Mouse (Mus musculus) intestine, embryonic 15.5 days (tissue): ENCODE results near the gene Srrm2. TPM values are rescaled to one million over a fixed set of nuclear protein-coding genes. Genes with fewer than 3 reads are reported as not detected.

Source experiments
- ATAC-seq: fragments of 200-750 bp; cut with Nextera tagmentation; 2 replicates; pipeline ENCODE4 v1.8.0; 2017; ENCODE audit warnings: moderate TSS enrichment, moderate library complexity
- H3K27ac ChIP-seq: fragments of 300-500 bp; sonication (generic); 2 replicates; pipeline ENCODE4 v1.5.1; 2015; ENCODE audit warnings: mild to moderate bottlenecking, inconsistent platforms
- H3K27me3 ChIP-seq: fragments of 300-500 bp; sonication (generic); replicated peaks from 2 replicates; pipeline ENCODE4 v1.6.1; 2015; ENCODE audit warnings: inconsistent platforms
- H3K36me3 ChIP-seq: fragments of 300-500 bp; sonication (generic); 2 replicates; pipeline ENCODE4 v1.6.1; 2015; ENCODE audit warnings: inconsistent platforms
- H3K4me1 ChIP-seq: fragments of 300-500 bp; sonication (generic); replicated peaks from 2 replicates; pipeline ENCODE4 v1.6.1; 2015; ENCODE audit warnings: inconsistent platforms
- H3K4me2 ChIP-seq: fragments of 300-500 bp; sonication (generic); replicated peaks from 2 replicates; pipeline ENCODE4 v1.6.1; 2015; ENCODE audit warnings: mild to moderate bottlenecking, inconsistent platforms
- H3K4me3 ChIP-seq: fragments of 300-500 bp; sonication (generic); replicated peaks from 2 replicates; pipeline ENCODE4 v1.5.1; 2015; ENCODE audit warnings: inconsistent platforms
- H3K9ac ChIP-seq: fragments of 300-500 bp; sonication (generic); 2 replicates; pipeline ENCODE4 v1.6.1; 2015; ENCODE audit warnings: inconsistent platforms
- H3K9me3 ChIP-seq: fragments of 300-500 bp; sonication (generic); 2 replicates; pipeline ENCODE4 v1.6.1; 2016; ENCODE audit warnings: inconsistent platforms
- WGBS: fragments of 180-500 bp; shearing (Covaris S2); methylation state at CpG from one replicate; pipeline ENCODE4 v1.1.7; 2015; 5-methylcytosine and 5-hydroxymethylcytosine counted together
- polyA plus RNA-seq: library from polyadenylated mRNA; unstranded; fragments of >200 nt; fragmentation: Nextera tagmentation; extraction: Ambion mirVana; gene quantifications from 2 replicates; pipeline ENCODE4 v1.2.1, GENCODE M21; 2015

Gene Srrm2
- polyA plus RNA-seq, 1 experiment from 2014 or later, result 435 TPM

DNA sequence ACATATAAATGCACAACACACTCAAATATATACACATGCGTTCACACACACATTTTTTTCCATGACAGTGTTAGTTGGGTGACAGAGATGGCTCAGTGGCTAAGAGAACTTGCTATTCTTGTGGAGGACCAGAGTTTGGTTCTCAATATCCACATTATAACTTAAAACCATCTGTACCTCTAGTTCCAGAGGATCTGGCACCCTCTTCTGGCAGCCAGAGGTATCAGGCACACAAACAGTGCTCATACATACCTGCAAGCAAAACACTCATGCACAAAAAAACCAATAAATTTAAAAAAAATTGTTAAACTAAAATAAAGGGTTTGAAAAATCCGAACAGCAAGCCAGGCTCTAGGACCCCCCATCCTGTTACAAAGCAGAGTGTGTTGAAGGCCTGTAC lies 59.7 kb downstream of the Srrm2 start:
- no peaks in the 10 kb centered on the region for H3K9me3 ChIP-seq
- no peak overlapping the region for H3K4me2 ChIP-seq
- no peaks in the 10 kb centered on the region for H3K4me1 ChIP-seq
- no peak overlapping the region for H3K27ac ChIP-seq
- no peak overlapping the region for H3K4me3 ChIP-seq
- H3K9ac ChIP-seq, result no peak overlapping the region
- 69% methylated on average over 2 of the region's 2 CpGs for WGBS
- H3K36me3 ChIP-seq, result no peaks in the 10 kb centered on the region
- ATAC-seq, result no peak
- no peaks in the 10 kb centered on the region for H3K27me3 ChIP-seq

DNA sequence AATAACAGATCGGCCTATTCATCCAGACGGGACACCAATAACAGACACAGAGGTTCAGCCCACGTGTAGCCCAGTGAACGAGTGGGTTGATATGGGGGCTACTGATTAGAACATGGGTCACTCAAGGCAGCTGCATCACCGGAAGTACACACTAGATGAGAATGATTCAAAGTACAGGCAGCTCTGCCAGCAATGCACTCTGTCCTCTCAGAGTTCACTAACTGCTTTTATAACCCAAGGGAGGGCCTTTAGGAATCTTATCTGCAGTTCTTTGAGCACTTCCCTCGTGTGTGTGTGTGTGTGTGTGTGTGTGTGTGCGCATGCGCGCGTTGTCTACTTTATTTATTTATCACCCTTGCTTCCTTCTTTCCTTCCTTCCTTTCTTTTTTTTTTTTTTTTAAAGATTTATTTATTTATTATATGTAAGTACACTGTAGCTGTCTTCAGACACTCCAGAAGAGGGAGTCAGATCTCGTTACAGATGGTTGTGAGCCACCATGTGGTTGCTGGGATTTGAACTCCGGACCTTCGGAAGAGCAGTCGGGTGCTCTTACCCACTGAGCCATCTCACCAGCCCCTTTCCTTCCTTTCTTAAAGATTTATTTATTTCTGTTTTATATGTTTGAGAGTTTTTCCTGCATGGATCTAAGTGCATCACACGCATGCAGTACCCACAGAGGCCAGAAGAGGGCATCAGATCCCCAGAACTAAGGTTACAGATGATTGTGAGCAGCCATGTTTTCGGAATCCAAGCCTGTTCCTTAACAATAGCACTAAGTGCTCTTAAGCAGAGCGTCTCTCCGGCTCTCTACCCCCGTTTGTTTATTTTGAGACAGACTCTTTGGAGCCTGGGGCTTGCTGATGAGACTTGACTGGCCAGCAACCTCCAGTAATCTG lies 60.8 kb downstream of the Srrm2 start:
- H3K27ac ChIP-seq, result peak overlapping the region; percentile 52; the same call in 1 of the 2 replicates

GRCm38 (mm10) chr17:23853292-23853691 lies 63.0 kb downstream of the Srrm2 start:
- Histone ChIP-seq H3K27me3 (no peaks in the 10 kb centered on the region), H3K27ac (no peak overlapping the region; the same call in 1 of the 2 replicates), H3K4me1 (no peaks in the 10 kb centered on the region), H3K36me3 (no peaks in the 10 kb centered on the region), H3K9me3 (no peaks in the 10 kb centered on the region), H3K4me3 (no peak overlapping the region), H3K4me2 (no peak overlapping the region), H3K9ac (no peak overlapping the region)
- 33% methylated on average over 5 of the region's 5 CpGs for WGBS
- ATAC-seq, result peak; percentile 30; the same call in 1 of the 2 replicates

More for the DNA sequence above, 60.8 kb downstream of the Srrm2 start:
- Histone ChIP-seq H3K9me3 (no peaks in the 10 kb centered on the region), H3K27me3 (no peaks in the 10 kb centered on the region), H3K9ac (no peak overlapping the region), H3K4me3 (no peak overlapping the region), H3K4me2 (0 out of 2 replicates have a peak overlapping the region, but pooled peaks have one; percentile 19), H3K4me1 (no peaks in the 10 kb centered on the region), H3K36me3 (no peaks in the 10 kb centered on the region)
- ATAC-seq, result peak; percentile 88
- WGBS, result 52% methylated on average over 19 of the region's 19 CpGs

DNA sequence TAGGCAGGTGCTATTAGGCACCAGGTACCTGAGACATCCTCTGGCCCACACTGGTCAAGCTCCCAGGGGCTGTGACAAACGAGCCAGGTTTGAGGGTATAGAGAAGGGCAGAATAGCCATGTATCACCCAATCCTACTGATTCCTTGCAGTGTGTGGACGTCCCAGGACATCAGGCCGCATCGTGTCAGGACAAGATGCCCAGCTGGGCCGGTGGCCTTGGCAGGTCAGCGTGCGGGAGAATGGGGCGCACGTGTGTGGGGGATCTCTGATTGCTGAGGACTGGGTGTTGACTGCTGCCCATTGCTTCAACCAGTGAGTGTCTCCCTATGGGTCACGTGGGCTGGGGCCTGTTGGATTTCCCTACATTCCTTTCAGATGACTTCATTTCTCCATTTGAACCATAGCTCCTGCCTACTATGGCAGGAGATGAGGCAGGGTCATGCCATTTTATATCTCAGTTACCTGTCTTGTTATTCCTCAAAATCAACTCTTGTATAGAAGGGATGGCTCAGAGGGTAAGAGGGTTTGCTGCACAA lies 64.0 kb downstream of the Srrm2 start:
- Histone ChIP-seq H3K36me3 (no peaks in the 10 kb centered on the region), H3K4me2 (0 out of 2 replicates have a peak overlapping the region, but pooled peaks have one; percentile 5), H3K4me1 (no peaks in the 10 kb centered on the region), H3K4me3 (no peak overlapping the region), H3K27me3 (no peaks in the 10 kb centered on the region), H3K9ac (no peak overlapping the region), H3K9me3 (no peaks in the 10 kb centered on the region), H3K27ac (no peak overlapping the region)
- no peak for ATAC-seq
- 83% methylated on average over 10 of the region's 10 CpGs for WGBS

GRCm38 (mm10) chr17:23857193-23857592 lies 66.9 kb downstream of the Srrm2 start:
- H3K4me2 ChIP-seq, result no peak overlapping the region
- no peak overlapping the region for H3K4me3 ChIP-seq
- ATAC-seq, result no peak
- H3K27me3 ChIP-seq, result no peaks in the 10 kb centered on the region
- no peak overlapping the region for H3K27ac ChIP-seq
- H3K9me3 ChIP-seq, result no peaks in the 10 kb centered on the region
- WGBS, result 87% methylated on average over 6 of the region's 6 CpGs
- no peak overlapping the region for H3K9ac ChIP-seq
- H3K4me1 ChIP-seq, result no peaks in the 10 kb centered on the region
- no peaks in the 10 kb centered on the region for H3K36me3 ChIP-seq

DNA sequence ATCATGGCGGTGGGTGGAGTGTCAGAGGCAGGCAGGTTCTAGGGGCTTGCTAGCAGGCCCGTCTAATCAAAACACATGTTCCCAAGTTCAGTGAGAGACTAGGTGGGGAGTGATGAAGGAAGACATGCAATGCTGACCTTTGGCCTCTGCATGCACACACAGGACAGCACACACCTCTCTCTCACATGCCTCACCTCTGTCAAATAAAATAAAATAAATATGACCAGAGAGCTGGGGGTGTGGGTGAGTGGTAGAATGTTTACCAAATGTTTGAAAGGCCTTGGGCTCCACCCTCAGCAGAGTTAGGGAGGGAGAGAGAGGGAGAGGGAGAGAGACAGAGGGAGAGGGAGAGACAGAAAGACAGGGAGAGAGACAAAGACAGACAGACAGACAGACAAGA lies 67.6 kb downstream of the Srrm2 start:
- Histone ChIP-seq H3K27me3 (no peaks in the 10 kb centered on the region), H3K4me2 (no peak overlapping the region), H3K4me1 (no peaks in the 10 kb centered on the region), H3K36me3 (no peaks in the 10 kb centered on the region), H3K9me3 (no peaks in the 10 kb centered on the region), H3K27ac (no peak overlapping the region), H3K9ac (no peak overlapping the region), H3K4me3 (no peak overlapping the region)
- WGBS, result 53% methylated on average over 2 of the region's 2 CpGs
- peak; percentile 55 for ATAC-seq

DNA sequence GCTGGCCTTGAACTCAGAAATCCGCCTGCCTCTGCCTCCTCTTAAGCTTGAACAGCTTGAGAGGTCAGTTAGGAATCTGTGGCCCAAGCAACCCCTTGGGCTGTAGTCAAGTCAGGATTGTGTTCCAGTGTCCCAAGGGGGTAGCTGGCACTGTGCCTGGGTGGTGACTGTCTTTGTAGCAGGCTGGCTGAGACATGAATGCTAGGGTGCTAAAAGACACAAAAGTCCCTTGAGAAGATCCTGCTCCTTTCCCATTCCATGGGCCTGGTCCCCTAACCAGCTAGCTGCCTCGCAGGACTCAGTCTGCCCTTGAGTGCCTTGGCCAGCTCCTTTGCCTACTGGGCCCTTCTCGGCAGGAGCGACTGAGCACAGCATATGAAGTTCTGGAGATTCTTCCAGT lies 72.6 kb downstream of the Srrm2 start:
- Histone ChIP-seq H3K4me2 (no peak overlapping the region), H3K4me1 (no peaks in the 10 kb centered on the region), H3K27me3 (no peaks in the 10 kb centered on the region), H3K9me3 (no peaks in the 10 kb centered on the region), H3K9ac (no peak overlapping the region), H3K4me3 (no peak overlapping the region), H3K27ac (no peak overlapping the region), H3K36me3 (no peaks in the 10 kb centered on the region)
- 84% methylated on average over 4 of the region's 4 CpGs for WGBS
- no peak for ATAC-seq

DNA sequence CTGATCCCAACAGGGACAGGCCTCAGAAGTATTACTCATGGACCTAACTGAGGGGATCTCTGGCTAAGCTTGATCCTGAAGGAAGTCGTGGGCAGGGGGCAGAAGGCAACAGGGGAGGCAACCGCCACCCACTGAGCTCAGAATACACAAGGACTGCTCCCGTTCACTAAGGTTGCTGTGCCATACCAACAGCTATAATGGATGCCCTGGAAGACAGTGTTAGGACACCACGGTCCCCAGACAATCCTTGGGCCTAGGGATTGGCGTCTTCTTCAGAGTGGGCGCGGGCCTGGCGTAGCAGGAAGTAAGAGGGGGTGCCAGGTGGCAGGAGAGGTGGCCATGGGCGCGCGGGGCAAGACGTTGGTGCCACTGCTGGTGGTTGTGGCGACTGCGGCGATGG lies 77.4 kb downstream of the Srrm2 start, which contains the start of gene Prss21:
TSS of gene Prss21 (plus strand) at position 301 of the 400 bp plus-strand sequence.
- Histone ChIP-seq H3K9me3 (no peaks in the 10 kb centered on the region), H3K36me3 (no peaks in the 10 kb centered on the region), H3K4me3 (no peak within 1 kb of the TSS), H3K4me1 (no peaks in the 10 kb centered on the region), H3K9ac (no peak within 1 kb of the TSS), H3K27ac (no peak within 1 kb of the TSS), H3K27me3 (no peaks in the 10 kb centered on the region), H3K4me2 (no peak within 1 kb of the TSS)
- no peak for ATAC-seq
- 86% methylated on average over 15 of the region's 15 CpGs for WGBS

DNA sequence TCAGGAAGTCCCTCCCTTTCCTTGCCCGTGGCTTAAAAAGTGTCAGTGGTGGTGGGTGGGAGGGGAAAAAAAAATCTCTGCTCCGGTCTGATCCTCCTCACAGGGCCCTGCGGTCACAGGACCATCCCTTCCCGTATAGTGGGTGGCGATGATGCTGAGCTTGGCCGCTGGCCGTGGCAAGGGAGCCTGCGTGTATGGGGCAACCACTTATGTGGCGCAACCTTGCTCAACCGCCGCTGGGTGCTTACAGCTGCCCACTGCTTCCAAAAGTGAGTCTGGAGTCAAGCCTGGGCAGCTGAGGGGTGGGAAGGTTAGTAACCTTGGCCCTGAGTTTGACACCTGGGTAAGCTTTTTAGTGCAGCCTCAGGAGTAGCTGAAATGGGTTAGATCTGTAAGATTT lies 78.2 kb downstream of the Srrm2 start:
- Histone ChIP-seq H3K4me2 (no peak overlapping the region), H3K27me3 (no peaks in the 10 kb centered on the region), H3K4me3 (no peak overlapping the region), H3K9ac (no peak overlapping the region), H3K4me1 (no peaks in the 10 kb centered on the region), H3K27ac (no peak overlapping the region), H3K9me3 (no peaks in the 10 kb centered on the region), H3K36me3 (no peaks in the 10 kb centered on the region)
- ATAC-seq, result no peak
- 95% methylated on average over 11 of the region's 11 CpGs for WGBS

Other genes with a start within 250 kb of the Srrm2 start
- gene Zfp213, start 226.3 kb upstream of the Srrm2 start, polyA plus RNA-seq, result 15.2 and 17.7 TPM in 2 replicates
- gene Zfp13, start 191.0 kb upstream of the Srrm2 start, polyA plus RNA-seq, result 10.4 and 10.5 TPM in 2 replicates
- gene Zscan10, start 189.7 kb upstream of the Srrm2 start, polyA plus RNA-seq, result 0.14 TPM in 1 of 2 replicates, not detected in the other
- gene Mmp25, start 145.3 kb upstream of the Srrm2 start, polyA plus RNA-seq, result 0.69 and 0.79 TPM in 2 replicates
- 4.2 TPM in 2 replicates for gene Bicdl2, start 130.0 kb upstream of the Srrm2 start, polyA plus RNA-seq
- 68.9 and 69.9 TPM in 2 replicates for gene Hcfc1r1, start 116.9 kb upstream of the Srrm2 start, polyA plus RNA-seq
- 43.0 and 43.2 TPM in 2 replicates for gene Thoc6, start 116.7 kb upstream of the Srrm2 start, polyA plus RNA-seq
- 24.2 and 24.8 TPM in 2 replicates for gene Tnfrsf12a, start 113.1 kb upstream of the Srrm2 start, polyA plus RNA-seq
- gene Cldn6, start 111.3 kb upstream of the Srrm2 start, polyA plus RNA-seq, result 42.8 and 46.2 TPM in 2 replicates
- 1.3 and 2.0 TPM in 2 replicates for gene Cldn9, start 106.5 kb upstream of the Srrm2 start, polyA plus RNA-seq
- gene 1520401A03Rik, start 67.7 kb upstream of the Srrm2 start, polyA plus RNA-seq, result 0.14 TPM in 1 of 2 replicates, not detected in the other
- gene Pkmyt1, start 64.2 kb upstream of the Srrm2 start, polyA plus RNA-seq, result 42.3 and 46.0 TPM in 2 replicates
- 21.8 and 22.7 TPM in 2 replicates for gene Paqr4, start 49.7 kb upstream of the Srrm2 start, polyA plus RNA-seq
- 0.33 and 0.49 TPM in 2 replicates for gene Kremen2, start 44.7 kb upstream of the Srrm2 start, polyA plus RNA-seq
- gene Flywch1, start 18.9 kb upstream of the Srrm2 start, polyA plus RNA-seq, result 48.3 and 49.4 TPM in 2 replicates
- 14.7 TPM in 2 replicates for gene Flywch2, start 4.5 kb upstream of the Srrm2 start, polyA plus RNA-seq
- gene Elob, start 38.6 kb downstream of the Srrm2 start, polyA plus RNA-seq, result 939 and 946 TPM in 2 replicates
- 0.14 and 0.20 TPM in 2 replicates for gene Prss33, start 45.5 kb downstream of the Srrm2 start, polyA plus RNA-seq
- gene Prss32, start 53.3 kb downstream of the Srrm2 start, polyA plus RNA-seq, result 5.1 and 9.9 TPM in 2 replicates
- gene Prss41, start 53.6 kb downstream of the Srrm2 start, polyA plus RNA-seq, result 2.1 and 3.3 TPM in 2 replicates
- not detected in 2 replicates for gene Prss21, start 77.5 kb downstream of the Srrm2 start, polyA plus RNA-seq
- gene Dcpp1, start 90.3 kb downstream of the Srrm2 start, polyA plus RNA-seq, result not detected in 2 replicates
- not detected in 2 replicates for gene Dcpp2, start 90.3 kb downstream of the Srrm2 start, polyA plus RNA-seq
- not detected in 2 replicates for gene Dcpp3, start 126.9 kb downstream of the Srrm2 start, polyA plus RNA-seq
- gene Sbp, start 151.1 kb downstream of the Srrm2 start, polyA plus RNA-seq, result not detected in 2 replicates
- not detected in 2 replicates for gene Sbpl, start 164.7 kb downstream of the Srrm2 start, polyA plus RNA-seq
- 1.4 and 2.2 TPM in 2 replicates for gene Prss30, start 190.0 kb downstream of the Srrm2 start, polyA plus RNA-seq
- gene Prss22, start 207.6 kb downstream of the Srrm2 start, polyA plus RNA-seq, result not detected in 2 replicates
- 0.11 and 0.18 TPM in 2 replicates for gene Prss27, start 247.6 kb downstream of the Srrm2 start, polyA plus RNA-seq